Mouse (Mus musculus): ENCODE results near the gene Heyl. TPM values are rescaled to one million over a fixed set of nuclear protein-coding genes. Genes with fewer than 3 reads are reported as not detected.

Gene Heyl
- total and polyA plus RNA-seq, 3 experiments, result not detected

GRCm38 (mm10) chr4:123227707-123228106 is 5.6 kb upstream of the Heyl start:
- H3K4me3 ChIP-seq (ENCODE audit: control insufficient read depth in 1 of 2, insufficient read depth in 1 of 2, low read depth in 2 of 2, low read length in 2 of 2), result no peak overlapping the region
- peaks cover 0 to 20% of the 10 kb centered on the region in 2 experiments for H3K27me3 ChIP-seq (ENCODE audit: control insufficient read depth in 1 of 2, insufficient read depth in 2 of 2, low read length in 2 of 2)
- no peaks in the 10 kb centered on the region for H3K9me3 ChIP-seq (replicated peaks; ENCODE audit: insufficient read depth, low read length)
- H3K27ac ChIP-seq (ENCODE audit: control insufficient read depth, low read depth, low read length), result no peak overlapping the region
- H3K9ac ChIP-seq (ENCODE audit: control insufficient read depth, low read depth, low read length, poor library complexity, severe bottlenecking), result no peak overlapping the region
- DNase-seq (ENCODE audit: low read depth, low spot score), result no peak
- no peaks in the 10 kb centered on the region for H3K79me2 ChIP-seq (ENCODE audit: control insufficient read depth, insufficient read depth, low read length, poor library complexity)
- no peaks in the 10 kb centered on the region for H3K4me1 ChIP-seq (ENCODE audit: control insufficient read depth in 1 of 2, insufficient read depth in 2 of 2, low read length in 2 of 2)
- TF ChIP-seq ELF1 (IDR thresholded peaks at IDR 0.05; ENCODE audit: low read depth, low read length), result no peak
- TF ChIP-seq ZMIZ1 (IDR thresholded peaks at IDR 0.05; ENCODE audit: low read depth, low read length), result no peak
- TF ChIP-seq SMC3 (IDR thresholded peaks at IDR 0.05; ENCODE audit: low read depth, low read length), result no peak
- no peak for TF ChIP-seq JUND (IDR thresholded peaks at IDR 0.05; ENCODE audit: low read depth, low read length)
- TF ChIP-seq TAL1 (IDR thresholded peaks at IDR 0.05; ENCODE audit: low read length), result no peak
- no peak for TF ChIP-seq POLR2A (IDR thresholded peaks at IDR 0.05; ENCODE audit: control insufficient read depth in 1 of 2, insufficient read depth in 1 of 2, low read depth in 1 of 2, low read length in 2 of 2, poor library complexity in 1 of 2)
- TF ChIP-seq CTCF (IDR thresholded peaks at IDR 0.05 in 2 of 3, conservative IDR thresholded peaks at IDR 0.05 in 1 of 3; ENCODE audit: control insufficient read depth in 1 of 3, insufficient read depth in 1 of 3, low read depth in 2 of 3, low read length in 3 of 3, poor library complexity in 1 of 3, severe bottlenecking in 1 of 3), result no peak
- TF ChIP-seq RAD21 (IDR thresholded peaks at IDR 0.05; ENCODE audit: low read depth, low read length), result no peak
- TF ChIP-seq RCOR1 (IDR thresholded peaks at IDR 0.05; ENCODE audit: low read depth, low read length), result no peak
- TF ChIP-seq CHD1 (IDR thresholded peaks at IDR 0.05; ENCODE audit: low read depth, low read length), result no peak
- no peak for TF ChIP-seq E2F4 (IDR thresholded peaks at IDR 0.05; ENCODE audit: borderline replicate concordance, low read depth, low read length)
- no peak for TF ChIP-seq MXI1 (IDR thresholded peaks at IDR 0.05; ENCODE audit: low read depth, low read length)
- TF ChIP-seq GABPA (IDR thresholded peaks at IDR 0.05; ENCODE audit: low read depth, low read length), result no peak
- TF ChIP-seq ZKSCAN1 (IDR thresholded peaks at IDR 0.05; ENCODE audit: low read depth, low read length), result no peak
- TF ChIP-seq EP300 (IDR thresholded peaks at IDR 0.05; ENCODE audit: low read depth in 1 of 2, low read length in 2 of 2), result no peak
- TF ChIP-seq KAT2A (conservative IDR thresholded peaks at IDR 0.05; ENCODE audit: low read depth, low read length), result no peak
- TF ChIP-seq POLR2AphosphoS5 (IDR thresholded peaks at IDR 0.05; ENCODE audit: borderline replicate concordance, low read depth, low read length), result no peak
- H3K36me3 ChIP-seq (ENCODE audit: control insufficient read depth in 1 of 2, insufficient read depth in 2 of 2, low read length in 2 of 2), result no peaks in the 10 kb centered on the region

GRCm38 (mm10) chr4:123228270-123228669 is 5.1 kb upstream of the Heyl start:
- no peak for DNase-seq (ENCODE audit: low read depth, low spot score)

More at GRCm38 (mm10) chr4:123228270-123228669, 5.1 kb upstream of the Heyl start:
- no peaks in the 10 kb centered on the region for H3K36me3 ChIP-seq (ENCODE audit: control insufficient read depth in 1 of 2, insufficient read depth in 2 of 2, low read length in 2 of 2)
- H3K9ac ChIP-seq (ENCODE audit: control insufficient read depth, low read depth, low read length, poor library complexity, severe bottlenecking), result no peak overlapping the region
- no peaks in the 10 kb centered on the region for H3K9me3 ChIP-seq (replicated peaks; ENCODE audit: insufficient read depth, low read length)
- H3K4me1 ChIP-seq (ENCODE audit: control insufficient read depth in 1 of 2, insufficient read depth in 2 of 2, low read length in 2 of 2), result no peaks in the 10 kb centered on the region
- H3K27ac ChIP-seq (ENCODE audit: control insufficient read depth, low read depth, low read length), result no peak overlapping the region
- H3K27me3 ChIP-seq (ENCODE audit: control insufficient read depth in 1 of 2, insufficient read depth in 2 of 2, low read length in 2 of 2), result peaks cover 0 to 20% of the 10 kb centered on the region in 2 experiments
- TF ChIP-seq ZC3H11A (IDR thresholded peaks at IDR 0.05; ENCODE audit: low read depth, low read length), result no peak
- no peak for TF ChIP-seq NRF1 (IDR thresholded peaks at IDR 0.05; ENCODE audit: insufficient read depth, low read depth, low read length, poor library complexity, severe bottlenecking)
- no peak for TF ChIP-seq GATA1 (IDR thresholded peaks at IDR 0.05; ENCODE audit: low read depth, low read length)
- TF ChIP-seq POLR2A (IDR thresholded peaks at IDR 0.05; ENCODE audit: control insufficient read depth in 1 of 2, insufficient read depth in 1 of 2, low read depth in 1 of 2, low read length in 2 of 2, poor library complexity in 1 of 2), result no peak
- no peaks in the 10 kb centered on the region for H3K79me2 ChIP-seq (ENCODE audit: control insufficient read depth, insufficient read depth, low read length, poor library complexity)
- no peak overlapping the region for H3K4me3 ChIP-seq (ENCODE audit: control insufficient read depth in 1 of 2, insufficient read depth in 1 of 2, low read depth in 2 of 2, low read length in 2 of 2)

Measured in MEL (cell line).